Mouse (Mus musculus): ENCODE data around the gene Kif2a.

DNA sequence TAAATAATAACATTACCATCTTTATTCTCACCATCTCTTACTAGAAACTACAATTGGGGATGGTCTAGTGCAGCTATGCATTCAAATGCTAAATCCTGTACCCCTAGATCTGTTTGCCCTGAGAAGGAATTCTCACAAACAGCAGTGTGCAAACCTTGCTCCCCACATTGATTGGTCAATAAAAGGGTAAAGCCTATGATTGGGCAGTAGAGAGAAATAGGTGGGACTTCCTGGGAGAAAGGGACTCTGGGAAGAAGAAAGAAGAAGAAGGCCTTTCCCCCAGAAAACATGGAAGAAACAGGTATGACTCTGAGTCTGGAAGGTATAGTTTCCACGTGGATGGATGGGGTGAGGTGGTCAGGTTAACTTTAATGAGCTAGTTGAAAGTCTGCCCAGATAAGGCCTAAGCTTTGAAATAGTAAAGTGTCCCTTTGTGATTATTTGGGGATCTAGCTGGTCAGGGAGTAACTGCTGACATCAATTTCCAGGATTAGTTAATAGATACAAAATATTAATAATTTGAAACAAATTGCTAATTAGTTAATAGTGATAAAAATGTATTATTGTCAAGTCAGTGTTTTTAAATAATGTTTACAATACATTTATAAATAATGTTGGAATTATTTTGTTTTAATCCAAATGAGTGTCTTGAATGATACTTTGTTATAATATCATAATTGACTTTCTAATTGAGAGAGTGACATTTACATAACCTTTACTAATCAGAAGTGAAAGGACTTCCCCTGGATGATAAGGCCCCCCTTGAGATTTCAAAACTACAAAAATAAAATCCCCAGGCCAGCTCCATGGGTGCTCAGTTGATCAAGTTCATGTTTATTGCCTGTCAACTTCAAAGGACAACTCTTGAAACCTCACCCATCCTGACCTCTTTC is 12.3 kb upstream of the Kif2a start:
- no peak for TF ChIP-seq CTCF (IDR thresholded peaks at IDR 0.05)
- no peak for TF ChIP-seq EP300 (IDR thresholded peaks at IDR 0.05; ENCODE audit: insufficient read depth, low read depth, low read length)
- TF ChIP-seq POLR2A (IDR thresholded peaks at IDR 0.05; ENCODE audit: insufficient read depth, low read depth, low read length) = no peak
